Mouse (Mus musculus) embryonic facial prominence, embryonic 13.5 days (tissue): ENCODE results near the gene Ppp4c. TPM values are rescaled to one million over a fixed set of nuclear protein-coding genes. Genes with fewer than 3 reads are reported as not detected.

ENCODE experiments used
- ATAC-seq: fragments of 200-750 bp; cut with Nextera tagmentation; 2 replicates; pipeline ENCODE4 v1.8.0; 2017; ENCODE audit warnings: low read depth; ENCODE audit not compliant: insufficient number of reproducible peaks, insufficient read depth, low FRiP score, low TSS enrichment
- H3K27ac ChIP-seq: fragments of 300-500 bp; sonication (generic); 2 replicates; pipeline ENCODE4 v1.5.1; 2015; ENCODE audit warnings: moderate library complexity, mild to moderate bottlenecking, inconsistent platforms
- H3K27me3 ChIP-seq: fragments of 300-500 bp; sonication (generic); 2 replicates; pipeline ENCODE4 v1.6.1; 2015; ENCODE audit warnings: mild to moderate bottlenecking, inconsistent platforms
- H3K36me3 ChIP-seq: fragments of 300-500 bp; sonication (generic); 2 replicates; pipeline ENCODE4 v1.6.1; 2015; ENCODE audit warnings: mild to moderate bottlenecking, inconsistent platforms
- H3K4me1 ChIP-seq: fragments of 300-500 bp; sonication (generic); 2 replicates; pipeline ENCODE4 v1.6.1; 2015; ENCODE audit warnings: inconsistent platforms
- H3K4me2 ChIP-seq: fragments of 300-500 bp; sonication (generic); 2 replicates; pipeline ENCODE4 v1.6.1; 2015; ENCODE audit warnings: moderate library complexity, mild to moderate bottlenecking, inconsistent platforms
- H3K4me3 ChIP-seq: fragments of 300-500 bp; sonication (generic); 2 replicates; pipeline ENCODE4 v1.5.1; 2015; ENCODE audit warnings: mild to moderate bottlenecking, inconsistent platforms
- H3K9ac ChIP-seq: fragments of 300-500 bp; sonication (generic); 2 replicates; pipeline ENCODE4 v1.6.1; 2015; ENCODE audit warnings: mild to moderate bottlenecking, inconsistent platforms
- H3K9me3 ChIP-seq: fragments of 300-500 bp; sonication (generic); 2 replicates; pipeline ENCODE4 v1.6.1; 2016; ENCODE audit warnings: inconsistent platforms
- WGBS: fragments of 180-500 bp; shearing (Covaris S2); methylation state at CpG from one replicate; pipeline ENCODE4 v1.1.7; 2015; ENCODE audit warnings: mixed read lengths; 5-methylcytosine and 5-hydroxymethylcytosine counted together
- polyA plus RNA-seq: library from polyadenylated mRNA; unstranded; fragments of >200 nt; fragmentation: Nextera tagmentation; extraction: Ambion mirVana; gene quantifications from 2 replicates; pipeline ENCODE4 v1.2.1, GENCODE M21; 2015

Ppp4c gene
- polyA plus RNA-seq, 1 experiment from 2014 or later: 300 TPM

DNA sequence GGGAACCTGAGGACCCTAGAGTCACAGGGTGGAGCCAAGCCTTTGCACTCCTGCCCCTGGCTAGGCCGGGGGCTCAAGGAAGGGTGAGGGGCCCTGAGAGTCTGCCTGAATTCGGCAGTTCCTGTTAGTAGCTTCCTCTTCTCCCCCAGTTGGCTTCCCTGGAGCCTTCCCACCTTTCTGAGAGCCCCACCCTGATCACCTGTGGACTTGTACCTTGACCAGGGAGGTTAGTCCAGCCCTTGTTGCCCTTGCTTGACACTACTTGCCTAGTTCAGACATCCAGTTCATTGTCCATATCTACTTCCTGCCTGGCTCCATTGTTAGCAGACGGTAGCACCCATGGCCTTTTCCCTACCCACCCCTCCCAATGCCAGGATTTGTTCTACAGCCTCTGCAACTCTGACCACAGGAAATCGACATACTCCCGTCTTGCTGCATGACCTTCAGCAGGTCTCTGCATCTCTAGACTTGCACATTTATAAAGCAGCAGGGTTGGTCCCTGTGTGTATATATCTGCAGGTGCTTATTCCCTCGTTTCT, 30.7 kb downstream of the Ppp4c start:
- ATAC-seq: no peak
- Histone ChIP-seq H3K4me1 (peaks cover 34% of the 10 kb centered on the region), H3K27ac (peak overlapping the region; percentile 72), H3K9ac (peak overlapping the region; percentile 57; the same call in 1 of the 2 replicates), H3K36me3 (peaks cover 35% of the 10 kb centered on the region), H3K4me3 (no peak overlapping the region), H3K4me2 (0 out of 2 replicates have a peak overlapping the region, but pooled peaks have one; percentile 87), H3K9me3 (no peaks in the 10 kb centered on the region), H3K27me3 (no peaks in the 10 kb centered on the region)
- WGBS: 75% methylated on average over 6 of the region's 6 CpGs

DNA sequence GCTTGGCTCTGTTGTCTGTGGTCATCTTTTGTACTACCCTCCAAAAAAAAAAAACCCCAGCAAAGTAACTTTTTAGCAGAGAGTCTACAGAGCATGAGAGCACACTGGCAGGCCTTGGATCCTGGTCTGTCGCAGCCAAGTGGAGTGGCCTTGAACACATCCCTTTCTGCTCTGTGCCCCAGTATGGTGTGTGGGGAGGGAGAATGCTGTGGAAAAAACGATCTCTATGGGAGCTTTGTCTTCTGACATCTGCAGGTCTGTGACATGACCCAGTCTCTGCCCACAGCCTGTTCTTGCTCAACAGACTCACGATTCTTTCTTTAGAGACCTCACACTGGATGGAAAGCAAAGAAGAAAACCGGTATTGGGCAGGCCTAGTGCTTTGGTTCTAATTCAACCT, 31.3 kb downstream of the Ppp4c start:
- H3K4me1 ChIP-seq: peaks cover 34% of the 10 kb centered on the region
- peak overlapping the region; percentile 90 for H3K9ac ChIP-seq
- H3K9me3 ChIP-seq: no peaks in the 10 kb centered on the region
- 65% methylated on average over 4 of the region's 4 CpGs for WGBS
- peak overlapping the region; percentile 77 for H3K4me3 ChIP-seq
- H3K4me2 ChIP-seq: peak overlapping the region; percentile 87
- ATAC-seq: no peak
- H3K27me3 ChIP-seq: no peaks in the 10 kb centered on the region
- H3K27ac ChIP-seq: peak overlapping the region; percentile 88; the same call in 1 of the 2 replicates
- peaks cover 28% of the 10 kb centered on the region for H3K36me3 ChIP-seq

DNA sequence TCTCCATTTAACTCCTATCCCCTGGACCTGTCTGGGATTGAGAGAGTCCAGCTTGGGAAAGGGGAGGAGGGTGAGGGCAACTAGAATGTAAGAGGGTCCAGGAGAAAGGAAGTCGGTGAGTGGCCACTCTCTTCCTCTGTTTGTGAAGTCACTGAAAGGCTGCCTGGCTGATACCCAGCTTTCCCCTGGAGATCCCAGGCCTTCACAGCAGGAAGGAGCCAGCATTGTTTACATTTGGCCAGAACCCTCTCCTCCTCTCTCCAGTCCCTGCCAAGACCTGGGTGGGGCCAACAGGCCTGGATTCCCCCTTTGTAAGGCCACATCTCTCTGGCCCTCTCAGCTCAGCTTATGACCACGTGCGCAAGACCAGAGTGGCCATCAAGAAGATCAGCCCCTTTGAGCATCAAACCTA, 31.9 kb downstream of the Ppp4c start:
- WGBS: 29% methylated on average over 3 of the region's 3 CpGs

DNA sequence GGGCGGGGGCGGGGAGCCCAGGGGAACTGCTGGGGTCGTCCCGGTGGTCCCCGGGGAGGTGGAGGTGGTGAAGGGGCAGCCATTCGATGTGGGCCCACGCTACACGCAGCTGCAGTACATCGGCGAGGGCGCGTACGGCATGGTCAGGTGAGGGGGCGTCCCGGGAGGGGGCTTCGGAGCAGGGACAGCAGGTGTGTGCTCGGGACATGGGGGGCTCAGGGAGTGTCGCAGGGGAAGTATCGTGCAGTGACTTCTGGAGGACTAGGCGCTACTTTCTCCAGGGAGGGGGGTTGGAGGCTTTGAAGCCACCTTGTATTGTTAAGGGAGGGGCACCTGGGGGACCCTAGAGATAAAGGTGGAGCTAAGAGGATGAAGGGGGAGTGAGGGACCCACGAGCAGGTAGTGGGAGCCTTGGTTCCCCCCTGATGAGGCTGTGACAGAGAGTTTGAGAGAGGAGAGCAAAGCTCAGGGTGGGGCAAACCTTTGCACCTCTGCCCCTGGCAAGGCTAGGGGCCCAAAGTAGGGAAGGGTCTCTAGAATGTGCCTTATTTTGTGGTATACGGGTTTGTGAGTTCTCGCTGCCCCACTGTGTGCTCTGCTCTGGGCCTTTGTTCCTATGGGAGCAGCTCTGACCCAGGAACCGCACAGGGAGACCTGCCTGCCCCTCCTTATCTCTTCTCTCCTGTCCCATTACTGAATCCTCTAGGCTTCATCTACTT, 32.5 kb downstream of the Ppp4c start:
- under 1% methylated on average over 23 of the region's 24 CpGs for WGBS
- Histone ChIP-seq H3K4me3 (peak overlapping the region; percentile 77), H3K9ac (peak overlapping the region; percentile 90), H3K27ac (peak overlapping the region; percentile 88), H3K36me3 (peaks cover 17% of the 10 kb centered on the region), H3K4me2 (peak overlapping the region; percentile 87), H3K9me3 (no peaks in the 10 kb centered on the region), H3K4me1 (peaks cover 38% of the 10 kb centered on the region), H3K27me3 (no peaks in the 10 kb centered on the region)
- ATAC-seq: peak; percentile 16; the same call in 1 of the 2 replicates

More for the DNA sequence above, 31.9 kb downstream of the Ppp4c start:
- peaks cover 23% of the 10 kb centered on the region for H3K36me3 ChIP-seq
- no peaks in the 10 kb centered on the region for H3K27me3 ChIP-seq
- H3K4me1 ChIP-seq: peaks cover 34% of the 10 kb centered on the region
- peak overlapping the region; percentile 90 for H3K9ac ChIP-seq
- H3K27ac ChIP-seq: peak overlapping the region; percentile 88
- H3K4me2 ChIP-seq: peak overlapping the region; percentile 87
- H3K9me3 ChIP-seq: no peaks in the 10 kb centered on the region
- 0 out of 2 replicates have a peak, but pooled peaks have one; percentile 2 for ATAC-seq
- H3K4me3 ChIP-seq: peak overlapping the region; percentile 77

DNA sequence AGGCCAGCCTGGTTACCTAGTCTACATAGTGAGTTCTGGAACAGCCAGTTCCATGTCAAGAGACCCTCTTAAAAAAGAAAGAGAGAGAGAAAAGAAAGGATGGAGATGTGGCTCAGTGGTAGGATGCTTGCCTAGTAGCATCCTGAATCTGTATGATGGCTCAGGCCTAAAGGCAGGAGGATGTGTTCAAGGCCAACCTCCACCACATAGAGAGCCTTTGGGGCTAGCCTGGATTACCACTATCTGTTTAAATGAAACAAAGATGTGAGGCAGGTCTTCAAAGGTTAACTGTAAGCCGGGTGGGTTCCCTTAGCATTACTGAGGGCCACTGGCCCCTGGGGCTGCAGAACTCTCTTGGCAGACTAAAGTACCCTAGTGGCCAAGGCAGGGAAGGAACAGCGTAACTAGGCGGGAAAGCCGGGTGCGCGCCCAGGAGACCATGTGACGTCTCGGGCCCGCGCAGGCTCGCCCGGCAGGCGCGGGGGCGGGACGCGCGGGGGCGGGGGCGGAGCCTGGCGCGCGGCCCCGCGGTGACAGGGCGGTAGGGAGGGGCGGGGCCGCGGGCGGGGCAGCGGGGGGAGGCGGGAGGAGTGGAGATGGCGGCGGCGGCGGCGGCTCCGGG, 33.1 kb downstream of the Ppp4c start, which contains the start of gene Mapk3:
Mapk3 (plus strand) TSS at position 552 of the 622 bp plus-strand sequence.
- ATAC-seq: peak; percentile 56; the same call in 1 of the 2 replicates

DNA sequence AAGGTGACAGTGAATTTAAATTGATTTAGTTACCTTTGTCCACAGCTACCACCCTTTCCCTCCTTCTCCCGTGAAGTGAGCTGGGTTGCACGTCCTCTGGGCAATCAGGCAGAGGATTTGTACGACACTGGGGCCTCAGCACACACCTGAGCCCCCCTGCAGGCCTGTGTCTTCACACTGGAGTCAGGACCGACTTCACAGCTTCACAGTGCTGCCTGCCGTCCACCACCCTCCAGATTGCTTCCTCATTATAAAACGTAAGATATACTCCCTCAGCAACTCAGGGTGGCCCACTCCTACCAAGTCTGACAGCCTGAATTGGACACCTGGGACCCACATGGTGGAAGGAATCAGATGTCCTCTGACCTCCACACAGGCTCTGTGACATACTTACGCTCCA, 33.8 kb downstream of the Ppp4c start:
- H3K9me3 ChIP-seq: no peaks in the 10 kb centered on the region
- H3K27ac ChIP-seq: no peak overlapping the region
- H3K4me1 ChIP-seq: peaks cover 38% of the 10 kb centered on the region
- ATAC-seq: no peak
- H3K9ac ChIP-seq: no peak overlapping the region
- 64% methylated on average over 7 of the region's 7 CpGs for WGBS
- H3K4me3 ChIP-seq: no peak overlapping the region
- no peak overlapping the region for H3K4me2 ChIP-seq
- peaks cover 4% of the 10 kb centered on the region for H3K36me3 ChIP-seq
- H3K27me3 ChIP-seq: no peaks in the 10 kb centered on the region

More for the DNA sequence above, 33.1 kb downstream of the Ppp4c start, which contains the start of gene Mapk3:
- peak within 1 kb of the TSS; percentile 88 for H3K27ac ChIP-seq
- peaks cover 10% of the 10 kb centered on the region for H3K36me3 ChIP-seq
- peaks cover 38% of the 10 kb centered on the region for H3K4me1 ChIP-seq
- peak within 1 kb of the TSS; percentile 77 for H3K4me3 ChIP-seq
- no peaks in the 10 kb centered on the region for H3K27me3 ChIP-seq
- 1% methylated on average over 25 of the region's 38 CpGs for WGBS
- H3K4me2 ChIP-seq: peak within 1 kb of the TSS; percentile 87
- H3K9ac ChIP-seq: peak within 1 kb of the TSS; percentile 90
- no peaks in the 10 kb centered on the region for H3K9me3 ChIP-seq

DNA sequence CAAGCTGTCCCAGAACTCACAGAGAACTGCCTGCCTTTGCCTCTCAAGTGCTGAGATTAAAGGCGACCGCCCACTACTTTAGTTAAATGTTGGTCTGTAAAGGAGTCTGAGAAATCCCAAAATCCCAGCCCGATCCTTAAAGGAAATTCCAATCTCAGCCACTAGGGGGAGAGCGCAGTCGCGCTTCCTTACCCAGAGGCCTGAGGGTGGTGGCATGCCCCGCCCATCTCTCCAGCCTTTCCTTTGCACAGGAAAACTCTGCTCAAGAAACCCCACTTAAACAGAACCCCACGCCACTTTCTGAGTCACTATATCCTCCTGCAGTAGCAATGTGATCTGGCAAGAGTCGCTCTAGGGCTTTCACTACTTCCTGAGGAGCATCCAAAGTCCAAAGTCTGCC, 37.4 kb downstream of the Ppp4c start:
- H3K27me3 ChIP-seq: no peaks in the 10 kb centered on the region
- 0 out of 2 replicates have a peak, but pooled peaks have one; percentile 57 for ATAC-seq
- WGBS: 2% methylated on average over 9 of the region's 9 CpGs
- H3K9ac ChIP-seq: peak overlapping the region; percentile 61
- H3K4me3 ChIP-seq: no peak overlapping the region
- H3K4me1 ChIP-seq: peaks cover 4% of the 10 kb centered on the region; the same call in 1 of the 2 replicates
- peak overlapping the region; percentile 39 for H3K4me2 ChIP-seq
- no peaks in the 10 kb centered on the region for H3K36me3 ChIP-seq
- no peaks in the 10 kb centered on the region for H3K9me3 ChIP-seq
- H3K27ac ChIP-seq: peak overlapping the region; percentile 53; the same call in 1 of the 2 replicates

DNA sequence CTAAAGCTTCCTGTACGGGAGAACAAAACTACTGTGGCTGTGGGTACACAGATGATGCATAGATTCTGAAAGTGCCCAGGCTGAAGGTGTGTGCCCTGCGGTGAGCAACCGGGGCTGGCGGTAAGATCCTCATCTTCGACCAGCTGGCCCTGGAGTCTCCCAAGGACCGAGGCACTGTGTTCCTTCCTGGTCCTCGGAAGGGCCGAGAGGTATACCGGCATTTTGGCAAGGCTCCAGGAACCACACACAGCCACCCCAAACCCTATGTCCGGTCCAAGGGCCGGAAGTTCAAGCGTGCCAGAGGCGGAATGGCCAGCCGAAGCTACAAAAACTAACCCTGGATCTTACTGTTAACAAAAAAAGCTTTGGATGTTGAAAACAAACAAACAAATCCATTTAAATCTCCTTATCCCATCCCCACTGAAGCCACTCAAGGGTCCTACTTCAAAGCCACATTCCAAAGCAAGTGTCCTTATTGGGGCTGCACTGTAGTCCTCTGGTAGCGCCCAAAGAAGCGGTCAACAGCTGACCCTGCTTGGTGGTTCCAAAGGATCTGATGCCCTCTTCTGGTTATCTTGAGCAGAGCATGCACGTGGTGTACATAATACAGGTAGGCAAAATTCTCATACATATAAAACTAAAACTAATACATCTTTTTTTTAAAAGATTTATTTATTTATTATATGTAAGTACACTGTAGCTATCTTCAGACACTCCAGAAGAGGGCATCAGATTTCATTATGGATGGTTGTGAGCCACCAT, 42.5 kb downstream of the Ppp4c start:
- no peaks in the 10 kb centered on the region for H3K9me3 ChIP-seq
- 97% methylated on average over 17 of the region's 17 CpGs for WGBS
- H3K4me3 ChIP-seq: no peak overlapping the region
- no peak overlapping the region for H3K27ac ChIP-seq
- no peak overlapping the region for H3K4me2 ChIP-seq
- no peaks in the 10 kb centered on the region for H3K36me3 ChIP-seq
- no peak overlapping the region for H3K9ac ChIP-seq
- H3K4me1 ChIP-seq: peaks cover 9% of the 10 kb centered on the region; the same call in 1 of the 2 replicates
- ATAC-seq: no peak
- H3K27me3 ChIP-seq: no peaks in the 10 kb centered on the region

DNA sequence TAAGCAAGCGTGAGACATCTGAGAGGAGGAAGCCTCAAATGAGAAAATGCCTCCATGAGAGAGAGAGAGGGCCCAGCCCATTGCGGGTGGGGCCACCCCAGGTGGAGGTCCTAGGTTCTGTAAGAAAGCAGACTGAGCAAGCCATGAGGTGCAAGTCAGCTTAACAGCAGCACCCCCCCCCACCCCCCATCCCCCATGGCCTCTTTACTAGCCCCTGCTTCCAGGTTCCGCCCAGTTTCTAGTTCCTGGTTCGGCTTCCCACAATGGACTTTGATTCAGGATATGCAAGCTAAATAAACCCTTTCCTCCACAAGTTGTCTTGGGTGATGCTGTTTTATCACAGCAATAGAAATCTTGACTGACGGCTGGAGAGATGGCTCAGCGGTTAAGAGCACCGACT, 43.5 kb downstream of the Ppp4c start:
- 71% methylated on average over 7 of the region's 7 CpGs for WGBS

DNA sequence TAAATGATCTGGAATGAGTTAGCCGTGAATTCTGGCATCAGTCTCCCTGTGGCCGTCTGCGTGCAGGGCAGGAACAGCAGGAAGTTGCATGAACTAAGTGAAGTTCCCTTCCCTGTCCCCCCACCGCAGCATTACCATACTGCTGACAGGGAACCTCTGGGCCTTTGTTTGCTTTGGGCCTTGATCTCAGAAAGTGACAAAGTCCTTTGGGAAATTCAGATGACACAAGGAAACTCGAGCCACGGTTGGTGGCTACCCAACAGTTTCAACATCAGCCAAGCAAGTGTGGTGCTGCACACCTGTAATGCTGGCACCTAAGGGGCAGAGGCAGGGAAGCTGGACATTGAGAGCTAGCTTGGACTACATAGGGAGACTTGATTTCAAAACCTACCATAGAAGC, 45.5 kb downstream of the Ppp4c start:
- peaks cover 9% of the 10 kb centered on the region; the same call in 1 of the 2 replicates for H3K4me1 ChIP-seq
- no peaks in the 10 kb centered on the region for H3K27me3 ChIP-seq
- H3K9ac ChIP-seq: 0 out of 2 replicates have a peak overlapping the region, but pooled peaks have one; percentile 1
- ATAC-seq: no peak
- no peak overlapping the region for H3K27ac ChIP-seq
- 27% methylated on average over 6 of the region's 6 CpGs for WGBS
- no peak overlapping the region for H3K4me3 ChIP-seq
- H3K9me3 ChIP-seq: no peaks in the 10 kb centered on the region
- no peak overlapping the region for H3K4me2 ChIP-seq
- no peaks in the 10 kb centered on the region for H3K36me3 ChIP-seq

More for the DNA sequence above, 43.5 kb downstream of the Ppp4c start:
- Histone ChIP-seq H3K4me1 (peaks cover 9% of the 10 kb centered on the region; the same call in 1 of the 2 replicates), H3K36me3 (no peaks in the 10 kb centered on the region), H3K27me3 (no peaks in the 10 kb centered on the region), H3K9me3 (no peaks in the 10 kb centered on the region), H3K9ac (0 out of 2 replicates have a peak overlapping the region, but pooled peaks have one; percentile 11), H3K4me2 (no peak overlapping the region), H3K4me3 (no peak overlapping the region), H3K27ac (0 out of 2 replicates have a peak overlapping the region, but pooled peaks have one; percentile 33)
- no peak for ATAC-seq

DNA sequence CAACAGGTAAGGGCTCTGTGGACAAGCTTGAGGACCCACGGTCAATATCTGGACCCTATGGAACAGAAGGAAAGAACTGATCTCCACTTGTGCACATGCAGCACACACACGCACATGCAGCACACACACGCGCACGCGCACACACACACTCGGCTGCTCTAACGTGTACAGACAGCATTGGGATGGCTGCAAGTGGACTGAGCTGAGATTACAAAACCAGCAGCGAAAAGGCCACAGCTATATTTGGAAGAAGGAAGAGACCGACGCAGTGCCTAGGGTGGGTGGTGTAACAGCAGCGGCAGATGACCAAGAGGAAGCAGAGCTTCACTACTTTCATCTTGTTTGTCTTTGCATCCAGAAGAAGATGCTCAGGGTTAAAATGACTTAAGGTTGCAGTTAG, 46.2 kb downstream of the Ppp4c start:
- Histone ChIP-seq H3K27ac (no peak overlapping the region), H3K9ac (no peak overlapping the region), H3K9me3 (no peaks in the 10 kb centered on the region), H3K4me2 (no peak overlapping the region), H3K36me3 (no peaks in the 10 kb centered on the region), H3K4me3 (no peak overlapping the region), H3K4me1 (peaks cover 9% of the 10 kb centered on the region; the same call in 1 of the 2 replicates), H3K27me3 (no peaks in the 10 kb centered on the region)
- no peak for ATAC-seq
- WGBS: 88% methylated on average over 12 of the region's 12 CpGs
